Mouse (Mus musculus) intestine, embryonic 16.5 days (tissue): ENCODE measurements around the gene Mast4. TPM values are rescaled to one million over a fixed set of nuclear protein-coding genes. Genes with fewer than 3 reads are reported as not detected.

Experiments used
- ATAC-seq: fragments of 200-750 bp; cut with Nextera tagmentation; 2 replicates; pipeline ENCODE4 v1.8.0; 2017; ENCODE audit warnings: moderate TSS enrichment, moderate library complexity
- H3K27ac ChIP-seq: fragments of 300-500 bp; sonication (generic); 2 replicates; pipeline ENCODE4 v1.5.1; 2014; ENCODE audit warnings: mild to moderate bottlenecking, low read length
- H3K27me3 ChIP-seq: fragments of 300-500 bp; sonication (generic); replicated peaks from 2 replicates; pipeline ENCODE4 v1.6.1; 2014; ENCODE audit warnings: low read length, control low read depth, mixed read lengths; ENCODE audit not compliant: control insufficient read depth, insufficient read depth
- H3K36me3 ChIP-seq: fragments of 300-500 bp; sonication (generic); 2 replicates; pipeline ENCODE4 v1.6.1; 2014; ENCODE audit warnings: low read length, control low read depth; ENCODE audit not compliant: control insufficient read depth, insufficient read depth
- H3K4me1 ChIP-seq: fragments of 300-500 bp; sonication (generic); 2 replicates; pipeline ENCODE4 v1.6.1; 2014; ENCODE audit warnings: low read length, control low read depth, mixed read lengths; ENCODE audit not compliant: control insufficient read depth, insufficient read depth
- H3K4me2 ChIP-seq: fragments of 300-500 bp; sonication (generic); 2 replicates; pipeline ENCODE4 v1.6.1; 2014; ENCODE audit warnings: low read depth, low read length, control low read depth
- H3K4me3 ChIP-seq: fragments of 300-500 bp; sonication (generic); 2 replicates; pipeline ENCODE4 v1.5.1; 2014; ENCODE audit warnings: mild to moderate bottlenecking, low read length
- H3K9ac ChIP-seq: fragments of 300-500 bp; sonication (generic); 2 replicates; pipeline ENCODE4 v1.6.1; 2014; ENCODE audit warnings: low read depth, low read length
- H3K9me3 ChIP-seq: fragments of 300-500 bp; sonication (generic); 2 replicates; pipeline ENCODE4 v1.6.1; 2016; ENCODE audit warnings: low read length, control low read depth; ENCODE audit not compliant: control insufficient read depth
- WGBS: fragments of 180-500 bp; shearing (Covaris S2); extraction: QIAGEN DNeasy Blood & Tissue Kit; methylation state at CpG from one replicate; pipeline ENCODE4 v1.1.7; 2014; 5-methylcytosine and 5-hydroxymethylcytosine counted together
- polyA plus RNA-seq: library from polyadenylated mRNA; unstranded; fragments of >200 nt; fragmentation: Nextera tagmentation; extraction: Ambion mirVana; gene quantifications from 2 replicates; pipeline ENCODE4 v1.2.1, GENCODE M21; 2015

Mast4 gene
- polyA plus RNA-seq, 1 experiment from 2014 or later: 15.1 TPM

DNA sequence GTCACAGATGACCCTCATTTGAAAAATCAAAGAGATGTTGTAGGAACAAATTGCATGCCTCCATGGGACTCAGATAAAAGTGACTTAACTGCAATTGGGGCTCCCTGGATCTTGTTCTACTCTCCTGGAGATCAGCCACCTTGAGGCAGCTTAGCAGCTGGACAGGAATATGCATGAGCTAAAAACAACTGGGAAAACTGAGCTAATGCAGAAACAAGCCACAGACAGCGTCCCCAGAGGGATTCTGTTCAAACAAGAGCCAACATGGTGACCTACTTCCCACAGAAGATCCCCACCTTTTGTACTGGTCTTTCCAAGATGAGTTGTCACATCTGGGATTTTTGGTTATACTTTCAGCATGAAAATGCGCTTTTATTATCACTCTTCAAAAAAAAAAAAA lies 4.3 kb upstream of the Mast4 start:
- no peak overlapping the region for H3K9ac ChIP-seq

DNA sequence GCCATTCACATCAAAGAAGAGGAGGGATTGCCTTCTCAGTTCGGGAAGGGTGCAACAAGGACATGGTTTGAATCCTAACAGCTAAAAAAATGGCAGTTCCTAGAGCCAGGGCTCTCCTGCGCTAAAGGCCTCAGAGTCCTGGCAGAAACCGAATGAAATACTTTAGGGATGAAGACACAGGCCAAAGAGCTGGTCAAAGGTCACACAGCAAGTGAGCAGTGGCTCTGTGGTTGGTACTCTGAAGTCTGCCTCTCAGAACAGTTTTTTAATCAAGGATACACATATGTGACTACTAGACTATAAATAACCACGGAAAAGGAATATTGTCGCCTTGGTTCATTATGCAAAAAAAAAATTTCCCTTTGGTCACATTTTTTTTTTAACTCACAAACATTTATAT lies 1.9 kb upstream of the Mast4 start:
- no peaks in the 10 kb centered on the region for H3K36me3 ChIP-seq
- H3K9ac ChIP-seq: no peak overlapping the region
- peaks cover 32% of the 10 kb centered on the region for H3K27me3 ChIP-seq
- no peak for ATAC-seq
- 46% methylated on average over 5 of the region's 5 CpGs for WGBS
- no peak overlapping the region for H3K27ac ChIP-seq
- no peaks in the 10 kb centered on the region for H3K9me3 ChIP-seq
- H3K4me1 ChIP-seq: peaks cover 16% of the 10 kb centered on the region
- no peak overlapping the region for H3K4me2 ChIP-seq
- no peak overlapping the region for H3K4me3 ChIP-seq

More for the DNA sequence above, 4.3 kb upstream of the Mast4 start:
- H3K9me3 ChIP-seq: no peaks in the 10 kb centered on the region
- H3K4me1 ChIP-seq: peaks cover 10% of the 10 kb centered on the region
- H3K27ac ChIP-seq: no peak overlapping the region
- no peak overlapping the region for H3K4me2 ChIP-seq
- no peak for ATAC-seq
- WGBS: 85% methylated on average over 2 of the region's 2 CpGs
- H3K27me3 ChIP-seq: peaks cover 18% of the 10 kb centered on the region
- H3K36me3 ChIP-seq: no peaks in the 10 kb centered on the region
- H3K4me3 ChIP-seq: no peak overlapping the region

DNA sequence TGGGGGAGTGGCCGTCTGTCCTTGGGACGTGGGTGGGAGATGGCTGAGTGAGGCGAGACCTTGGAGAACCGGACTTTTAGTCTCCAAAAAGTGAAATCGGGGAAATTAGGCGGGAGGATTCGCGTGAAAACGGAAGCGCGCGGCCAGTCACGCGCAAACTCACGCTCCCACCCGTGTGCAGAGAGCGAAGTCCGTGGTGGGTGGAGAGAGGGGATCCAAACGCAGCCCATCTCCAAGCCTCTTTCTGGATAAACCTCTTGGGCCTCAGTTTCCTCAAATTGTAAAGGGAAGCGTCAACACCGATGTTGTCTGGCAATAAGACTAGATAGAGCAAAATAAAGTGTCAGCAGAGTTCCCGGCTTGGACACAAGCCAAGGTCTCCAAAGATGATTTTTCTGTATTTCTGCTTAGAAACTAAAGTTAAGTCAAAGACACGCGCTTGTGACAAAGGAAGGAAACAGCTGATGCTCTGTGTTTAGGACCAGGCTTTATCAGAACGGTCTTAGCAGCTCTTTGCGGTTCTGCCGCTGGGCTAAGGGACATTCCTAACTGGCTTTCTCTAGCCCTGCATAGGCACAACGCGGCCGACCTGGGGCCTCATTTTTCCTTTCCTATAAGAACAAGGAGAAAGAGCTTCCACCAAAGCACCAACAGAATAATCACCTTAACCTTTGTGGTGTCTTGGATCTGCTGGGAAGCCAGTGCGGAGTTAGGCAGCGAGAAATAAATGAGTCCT lies 594 bp upstream of the Mast4 start:
- Histone ChIP-seq H3K36me3 (no peaks in the 10 kb centered on the region), H3K4me3 (peak overlapping the region; percentile 77), H3K27me3 (peaks cover 32% of the 10 kb centered on the region), H3K27ac (no peak overlapping the region), H3K4me1 (peaks cover 16% of the 10 kb centered on the region), H3K9ac (peak overlapping the region; percentile 73), H3K9me3 (no peaks in the 10 kb centered on the region), H3K4me2 (peak overlapping the region; percentile 96)
- 2% methylated on average over 32 of the region's 32 CpGs for WGBS
- no peak for ATAC-seq

GRCm38 (mm10) chr13:103333601-103334391 lies 501 bp downstream of the Mast4 start:
- peak; percentile 78 for ATAC-seq
- H3K9ac ChIP-seq: peak overlapping the region; percentile 73
- H3K4me3 ChIP-seq: peak overlapping the region; percentile 77
- peaks cover 16% of the 10 kb centered on the region for H3K4me1 ChIP-seq
- H3K36me3 ChIP-seq: no peaks in the 10 kb centered on the region
- H3K27me3 ChIP-seq: peaks cover 32% of the 10 kb centered on the region
- under 1% methylated on average over 74 of the region's 74 CpGs for WGBS
- H3K4me2 ChIP-seq: peak overlapping the region; percentile 96
- no peaks in the 10 kb centered on the region for H3K9me3 ChIP-seq
- H3K27ac ChIP-seq: no peak overlapping the region

GRCm38 (mm10) chr13:103333153-103333552 lies 1.1 kb downstream of the Mast4 start:
- Histone ChIP-seq H3K4me1 (peaks cover 16% of the 10 kb centered on the region), H3K9me3 (no peaks in the 10 kb centered on the region), H3K4me3 (peak overlapping the region; percentile 77), H3K27ac (no peak overlapping the region), H3K4me2 (peak overlapping the region; percentile 96), H3K27me3 (peaks cover 32% of the 10 kb centered on the region), H3K36me3 (no peaks in the 10 kb centered on the region), H3K9ac (peak overlapping the region; percentile 73)
- 1% methylated on average over 17 of the region's 17 CpGs for WGBS
- no peak for ATAC-seq

GRCm38 (mm10) chr13:103332731-103333130 lies 1.6 kb downstream of the Mast4 start:
- Histone ChIP-seq H3K27ac (no peak overlapping the region), H3K4me1 (peaks cover 16% of the 10 kb centered on the region), H3K4me3 (peak overlapping the region; percentile 77), H3K4me2 (peak overlapping the region; percentile 96), H3K36me3 (no peaks in the 10 kb centered on the region), H3K9ac (no peak overlapping the region), H3K27me3 (peaks cover 32% of the 10 kb centered on the region), H3K9me3 (no peaks in the 10 kb centered on the region)
- ATAC-seq: no peak
- 6% methylated on average over 9 of the region's 9 CpGs for WGBS

GRCm38 (mm10) chr13:103331096-103331495 lies 3.2 kb downstream of the Mast4 start:
- no peak for ATAC-seq
- Histone ChIP-seq H3K9ac (no peak overlapping the region), H3K27me3 (peaks cover 31% of the 10 kb centered on the region), H3K36me3 (no peaks in the 10 kb centered on the region), H3K4me3 (no peak overlapping the region), H3K4me1 (peaks cover 16% of the 10 kb centered on the region), H3K9me3 (no peaks in the 10 kb centered on the region), H3K27ac (no peak overlapping the region), H3K4me2 (no peak overlapping the region)
- WGBS: 51% methylated on average over 7 of the region's 7 CpGs

GRCm38 (mm10) chr13:103328299-103328698 lies 6.0 kb downstream of the Mast4 start:
- 63% methylated on average over 16 of the region's 16 CpGs for WGBS
- Histone ChIP-seq H3K27ac (no peak overlapping the region), H3K9ac (no peak overlapping the region), H3K9me3 (0 out of 2 replicates have a peak, but pooled peaks cover 2% of the 10 kb centered on the region), H3K27me3 (peaks cover 11% of the 10 kb centered on the region; the same call in 1 of the 2 replicates), H3K4me1 (peaks cover 2% of the 10 kb centered on the region; the same call in 1 of the 2 replicates), H3K4me2 (no peak overlapping the region), H3K36me3 (no peaks in the 10 kb centered on the region), H3K4me3 (no peak overlapping the region)
- no peak for ATAC-seq

DNA sequence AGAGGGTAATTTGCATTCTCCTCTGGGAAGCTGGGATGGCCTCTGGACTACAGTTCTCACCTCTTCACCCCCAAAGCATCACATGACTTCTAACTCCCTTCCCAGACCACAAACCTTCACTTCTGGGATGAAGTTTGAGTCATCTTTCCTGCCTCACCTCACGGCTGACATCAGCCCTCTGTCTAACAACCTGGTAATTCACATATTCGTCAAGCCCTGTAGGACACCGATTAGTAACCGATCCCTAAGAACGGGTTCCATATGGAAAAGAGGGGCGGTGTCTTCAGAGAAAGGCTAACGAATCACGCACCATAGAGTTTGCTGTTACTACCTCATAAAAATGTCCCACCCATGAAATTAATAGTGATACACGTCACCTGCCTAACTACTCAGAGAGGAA lies 6.5 kb downstream of the Mast4 start:
- Histone ChIP-seq H3K27ac (no peak overlapping the region), H3K4me2 (no peak overlapping the region), H3K4me1 (no peaks in the 10 kb centered on the region), H3K27me3 (peaks cover 10% of the 10 kb centered on the region; the same call in 1 of the 2 replicates), H3K9ac (no peak overlapping the region), H3K9me3 (0 out of 2 replicates have a peak, but pooled peaks cover 2% of the 10 kb centered on the region), H3K4me3 (no peak overlapping the region), H3K36me3 (no peaks in the 10 kb centered on the region)
- WGBS: 68% methylated on average over 9 of the region's 9 CpGs
- no peak for ATAC-seq
